Mouse (Mus musculus) regulatory T cell (primary cell): ENCODE data around the gene B3gnt9.

ENCODE experiments used
- in situ Hi-C: fragments of 300-600 bp; cut with MboI, MseI; formaldehyde crosslinking; loops from one replicate; pipeline ENCODE4 v1.15.1; 2025; ENCODE audit warnings: high pct_unique_total_duplicates

The B3gnt9 gene

GRCm38 (mm10) chr8:105217926-105218522 lies 36.9 kb downstream of the B3gnt9 start:
- in situ Hi-C loops: no loop called here

- in situ Hi-C loops: no loop called here
Measured at GRCm38 (mm10) chr8:105214104-105214503, 40.8 kb downstream of the B3gnt9 start.

- in situ Hi-C loops: no loop called here
Measured at GRCm38 (mm10) chr8:105209153-105210110, 45.5 kb downstream of the B3gnt9 start.

- in situ Hi-C loops: no loop called here
Measured at GRCm38 (mm10) chr8:105207675-105208273, 47.2 kb downstream of the B3gnt9 start.

- in situ Hi-C loops: no loop called here
Measured at GRCm38 (mm10) chr8:105206766-105207275, 48.1 kb downstream of the B3gnt9 start.

GRCm38 (mm10) chr8:105205748-105206147 lies 49.2 kb downstream of the B3gnt9 start:
- in situ Hi-C loops: no loop called here
